Mouse (Mus musculus): ENCODE data around the gene Cep112. TPM values are rescaled to one million over a fixed set of nuclear protein-coding genes. Genes with fewer than 3 reads are reported as not detected.

Cep112 gene
- polyA plus RNA-seq, 1 experiment from 2014 or later, result 10.0 TPM

- ATAC-seq (ENCODE audit: insufficient read depth, low FRiP score, low TSS enrichment), result no peak
- 31% methylated on average over 3 of the region's 3 CpGs for WGBS
Measured at GRCm38 (mm10) chr11:108605301-108605700, 180.3 kb downstream of the Cep112 start.

GRCm38 (mm10) chr11:108606036-108606435 lies 181.0 kb downstream of the Cep112 start:
- Histone ChIP-seq H3K36me3 (ENCODE audit: control insufficient read depth, insufficient read depth, low read length) (no peaks in the 10 kb centered on the region), H3K4me1 (ENCODE audit: control insufficient read depth, insufficient read depth, low read length) (no peaks in the 10 kb centered on the region), H3K4me2 (ENCODE audit: low read depth) (no peak overlapping the region), H3K4me3 (ENCODE audit: low read depth, low read length) (no peak overlapping the region), H3K9me3 (ENCODE audit: control insufficient read depth, low read length) (no peaks in the 10 kb centered on the region), H3K27ac (ENCODE audit: low read depth, low read length) (no peak overlapping the region), H3K27me3 (ENCODE audit: control insufficient read depth, insufficient read depth, low read length) (no peaks in the 10 kb centered on the region), H3K9ac (ENCODE audit: low read length) (no peak overlapping the region)
- no peak for DNase-seq (ENCODE audit: low spot score)
- WGBS, result 92% methylated on average over 11 of the region's 11 CpGs
- ATAC-seq (ENCODE audit: insufficient read depth, low FRiP score, low TSS enrichment), result no peak

More at GRCm38 (mm10) chr11:108605301-108605700, 180.3 kb downstream of the Cep112 start:
- Histone ChIP-seq H3K9me3 (ENCODE audit: control insufficient read depth, low read length) (no peaks in the 10 kb centered on the region), H3K27ac (ENCODE audit: low read depth, low read length) (no peak overlapping the region), H3K4me1 (ENCODE audit: control insufficient read depth, insufficient read depth, low read length) (no peaks in the 10 kb centered on the region), H3K36me3 (ENCODE audit: control insufficient read depth, insufficient read depth, low read length) (no peaks in the 10 kb centered on the region), H3K4me3 (ENCODE audit: low read depth, low read length) (no peak overlapping the region), H3K9ac (ENCODE audit: low read length) (no peak overlapping the region), H3K4me2 (ENCODE audit: low read depth) (no peak overlapping the region), H3K27me3 (ENCODE audit: control insufficient read depth, insufficient read depth, low read length) (no peaks in the 10 kb centered on the region)
- peak; percentile 42 for DNase-seq (ENCODE audit: low spot score)

GRCm38 (mm10) chr11:108606836-108607235 lies 181.8 kb downstream of the Cep112 start:
- H3K4me3 ChIP-seq (ENCODE audit: low read depth, low read length), result no peak overlapping the region
- H3K4me2 ChIP-seq (ENCODE audit: low read depth), result no peak overlapping the region
- H3K36me3 ChIP-seq (ENCODE audit: control insufficient read depth, insufficient read depth, low read length), result no peaks in the 10 kb centered on the region
- ATAC-seq (ENCODE audit: insufficient read depth, low FRiP score, low TSS enrichment) (no peak), DNase-seq (ENCODE audit: low spot score) (no peak)
- no peaks in the 10 kb centered on the region for H3K9me3 ChIP-seq (ENCODE audit: control insufficient read depth, low read length)
- no peaks in the 10 kb centered on the region for H3K27me3 ChIP-seq (ENCODE audit: control insufficient read depth, insufficient read depth, low read length)
- no peak overlapping the region for H3K9ac ChIP-seq (ENCODE audit: low read length)
- no peaks in the 10 kb centered on the region for H3K4me1 ChIP-seq (ENCODE audit: control insufficient read depth, insufficient read depth, low read length)
- H3K27ac ChIP-seq (ENCODE audit: low read depth, low read length), result no peak overlapping the region

GRCm38 (mm10) chr11:108620628-108621433 lies 195.8 kb downstream of the Cep112 start:
- no peaks in the 10 kb centered on the region for H3K27me3 ChIP-seq (ENCODE audit: control insufficient read depth, insufficient read depth, low read length)
- WGBS, result 64% methylated on average over 7 of the region's 7 CpGs
- ATAC-seq (ENCODE audit: insufficient read depth, low FRiP score, low TSS enrichment), result no peak
- H3K4me2 ChIP-seq (ENCODE audit: low read depth), result no peak overlapping the region
- no peak overlapping the region for H3K4me3 ChIP-seq (ENCODE audit: low read depth, low read length)
- H3K9me3 ChIP-seq (ENCODE audit: control insufficient read depth, low read length), result no peaks in the 10 kb centered on the region
- peaks cover 2% of the 10 kb centered on the region; the same call in 1 of the 2 replicates for H3K4me1 ChIP-seq (ENCODE audit: control insufficient read depth, insufficient read depth, low read length)
- H3K36me3 ChIP-seq (ENCODE audit: control insufficient read depth, insufficient read depth, low read length), result no peaks in the 10 kb centered on the region
- no peak overlapping the region for H3K27ac ChIP-seq (ENCODE audit: low read depth, low read length)
- H3K9ac ChIP-seq (ENCODE audit: low read length), result no peak overlapping the region
- no peak for DNase-seq (ENCODE audit: low spot score)

- Histone ChIP-seq H3K9ac (ENCODE audit: low read length) (no peak overlapping the region), H3K9me3 (ENCODE audit: control insufficient read depth, low read length) (no peaks in the 10 kb centered on the region), H3K27ac (ENCODE audit: low read depth, low read length) (no peak overlapping the region), H3K4me2 (ENCODE audit: low read depth) (no peak overlapping the region), H3K4me3 (ENCODE audit: low read depth, low read length) (no peak overlapping the region), H3K36me3 (ENCODE audit: control insufficient read depth, insufficient read depth, low read length) (no peaks in the 10 kb centered on the region), H3K4me1 (ENCODE audit: control insufficient read depth, insufficient read depth, low read length) (peaks cover 2% of the 10 kb centered on the region; the same call in 1 of the 2 replicates), H3K27me3 (ENCODE audit: control insufficient read depth, insufficient read depth, low read length) (no peaks in the 10 kb centered on the region)
- WGBS, result 81% methylated on average over 9 of the region's 9 CpGs
- ATAC-seq (ENCODE audit: insufficient read depth, low FRiP score, low TSS enrichment) (no peak), DNase-seq (ENCODE audit: low spot score) (no peak)
Measured at GRCm38 (mm10) chr11:108621434-108621901, 196.5 kb downstream of the Cep112 start.

GRCm38 (mm10) chr11:108625546-108626232 lies 200.7 kb downstream of the Cep112 start:
- Histone ChIP-seq H3K9me3 (ENCODE audit: control insufficient read depth, low read length) (no peaks in the 10 kb centered on the region), H3K4me3 (ENCODE audit: low read depth, low read length) (no peak overlapping the region), H3K4me1 (ENCODE audit: control insufficient read depth, insufficient read depth, low read length) (no peaks in the 10 kb centered on the region; the same call in 1 of the 2 replicates), H3K9ac (ENCODE audit: low read length) (no peak overlapping the region), H3K36me3 (ENCODE audit: control insufficient read depth, insufficient read depth, low read length) (no peaks in the 10 kb centered on the region), H3K4me2 (ENCODE audit: low read depth) (no peak overlapping the region), H3K27ac (ENCODE audit: low read depth, low read length) (no peak overlapping the region), H3K27me3 (ENCODE audit: control insufficient read depth, insufficient read depth, low read length) (no peaks in the 10 kb centered on the region)
- no peak for ATAC-seq (ENCODE audit: insufficient read depth, low FRiP score, low TSS enrichment)
- WGBS, result 80% methylated on average over 5 of the region's 5 CpGs
- no peak for DNase-seq (ENCODE audit: low spot score)

- Histone ChIP-seq H3K9ac (ENCODE audit: low read length) (no peak overlapping the region), H3K27ac (ENCODE audit: low read depth, low read length) (no peak overlapping the region), H3K4me1 (ENCODE audit: control insufficient read depth, insufficient read depth, low read length) (no peaks in the 10 kb centered on the region), H3K27me3 (ENCODE audit: control insufficient read depth, insufficient read depth, low read length) (no peaks in the 10 kb centered on the region), H3K4me2 (ENCODE audit: low read depth) (no peak overlapping the region), H3K4me3 (ENCODE audit: low read depth, low read length) (no peak overlapping the region), H3K9me3 (ENCODE audit: control insufficient read depth, low read length) (no peaks in the 10 kb centered on the region), H3K36me3 (ENCODE audit: control insufficient read depth, insufficient read depth, low read length) (no peaks in the 10 kb centered on the region)
- 82% methylated on average over 2 of the region's 2 CpGs for WGBS
- ATAC-seq (ENCODE audit: insufficient read depth, low FRiP score, low TSS enrichment), result no peak
- DNase-seq (ENCODE audit: low spot score), result no peak
Measured at GRCm38 (mm10) chr11:108637780-108638179, 212.8 kb downstream of the Cep112 start.

- Histone ChIP-seq H3K9me3 (ENCODE audit: control insufficient read depth, low read length) (no peaks in the 10 kb centered on the region), H3K27me3 (ENCODE audit: control insufficient read depth, insufficient read depth, low read length) (no peaks in the 10 kb centered on the region), H3K27ac (ENCODE audit: low read depth, low read length) (no peak overlapping the region), H3K9ac (ENCODE audit: low read length) (no peak overlapping the region), H3K4me3 (ENCODE audit: low read depth, low read length) (no peak overlapping the region), H3K36me3 (ENCODE audit: control insufficient read depth, insufficient read depth, low read length) (no peaks in the 10 kb centered on the region), H3K4me2 (ENCODE audit: low read depth) (no peak overlapping the region), H3K4me1 (ENCODE audit: control insufficient read depth, insufficient read depth, low read length) (no peaks in the 10 kb centered on the region)
- ATAC-seq (ENCODE audit: insufficient read depth, low FRiP score, low TSS enrichment) (no peak), DNase-seq (ENCODE audit: low spot score) (no peak)
- WGBS, result 87% methylated on average over 2 of the region's 2 CpGs
Measured at GRCm38 (mm10) chr11:108655574-108655973, 230.6 kb downstream of the Cep112 start.
